Mouse (Mus musculus): ENCODE results near the gene Gm960. TPM values are rescaled to one million over a fixed set of nuclear protein-coding genes. Genes with fewer than 3 reads are reported as not detected.

The Gm960 gene
- not detected in 2 replicates for polyA plus RNA-seq (2012; ENCODE audit: insufficient read depth, insufficient read length, missing spikeins)

- H3K27ac ChIP-seq (ENCODE audit: insufficient read depth, low read depth, low read length) = no peak within 1 kb of the TSS
- H3K4me1 ChIP-seq (ENCODE audit: control insufficient read depth, insufficient read depth, low read length) = peaks cover 11% of the 10 kb centered on the region
- H3K4me3 ChIP-seq (ENCODE audit: insufficient read depth, low read length) = peak within 1 kb of the TSS; percentile 53
- TF ChIP-seq POLR2A (IDR thresholded peaks at IDR 0.05; ENCODE audit: borderline replicate concordance, low read depth, low read length) = no peak
- no peak for TF ChIP-seq CTCF (IDR thresholded peaks at IDR 0.05; ENCODE audit: low read depth, low read length)
Observed at GRCm38 (mm10) chr19:4698205-4698677, at the start of gene Gm960. Gm960 (minus strand) TSS chr19:4698668.

- TF ChIP-seq POLR2A (IDR thresholded peaks at IDR 0.05; ENCODE audit: borderline replicate concordance, low read depth, low read length) = no peak
- no peak for TF ChIP-seq CTCF (IDR thresholded peaks at IDR 0.05; ENCODE audit: low read depth, low read length)
- Histone ChIP-seq H3K27ac (ENCODE audit: insufficient read depth, low read depth, low read length) (no peak overlapping the region), H3K4me1 (ENCODE audit: control insufficient read depth, insufficient read depth, low read length) (no peaks in the 10 kb centered on the region), H3K4me3 (ENCODE audit: insufficient read depth, low read length) (no peak overlapping the region)
Observed at GRCm38 (mm10) chr19:4747631-4748312, 49.3 kb upstream of the Gm960 start.

- no peak overlapping the region for H3K27ac ChIP-seq (ENCODE audit: insufficient read depth, low read depth, low read length)
- H3K4me3 ChIP-seq (ENCODE audit: insufficient read depth, low read length) = no peak overlapping the region
- H3K4me1 ChIP-seq (ENCODE audit: control insufficient read depth, insufficient read depth, low read length) = peaks cover 5% of the 10 kb centered on the region
- TF ChIP-seq POLR2A (IDR thresholded peaks at IDR 0.05; ENCODE audit: borderline replicate concordance, low read depth, low read length) (no peak), CTCF (IDR thresholded peaks at IDR 0.05; ENCODE audit: low read depth, low read length) (no peak)
Observed at GRCm38 (mm10) chr19:4746611-4747010, 48.1 kb upstream of the Gm960 start.

- Histone ChIP-seq H3K27ac (ENCODE audit: insufficient read depth, low read depth, low read length) (no peak overlapping the region), H3K4me1 (ENCODE audit: control insufficient read depth, insufficient read depth, low read length) (peaks cover 10% of the 10 kb centered on the region), H3K4me3 (ENCODE audit: insufficient read depth, low read length) (no peak overlapping the region)
- TF ChIP-seq POLR2A (IDR thresholded peaks at IDR 0.05; ENCODE audit: borderline replicate concordance, low read depth, low read length) = no peak
- no peak for TF ChIP-seq CTCF (IDR thresholded peaks at IDR 0.05; ENCODE audit: low read depth, low read length)
Observed at GRCm38 (mm10) chr19:4745681-4746080, 47.2 kb upstream of the Gm960 start.

- Histone ChIP-seq H3K4me3 (ENCODE audit: insufficient read depth, low read length) (no peak overlapping the region), H3K4me1 (ENCODE audit: control insufficient read depth, insufficient read depth, low read length) (peaks cover 10% of the 10 kb centered on the region), H3K27ac (ENCODE audit: insufficient read depth, low read depth, low read length) (no peak overlapping the region)
- TF ChIP-seq POLR2A (IDR thresholded peaks at IDR 0.05; ENCODE audit: borderline replicate concordance, low read depth, low read length) (no peak), CTCF (IDR thresholded peaks at IDR 0.05; ENCODE audit: low read depth, low read length) (no peak)
Observed at GRCm38 (mm10) chr19:4745057-4745456, 46.6 kb upstream of the Gm960 start.

GRCm38 (mm10) chr19:4744026-4744425, 45.6 kb upstream of the Gm960 start:
- Histone ChIP-seq H3K27ac (ENCODE audit: insufficient read depth, low read depth, low read length) (no peak overlapping the region), H3K4me1 (ENCODE audit: control insufficient read depth, insufficient read depth, low read length) (peaks cover 10% of the 10 kb centered on the region), H3K4me3 (ENCODE audit: insufficient read depth, low read length) (no peak overlapping the region)
- TF ChIP-seq CTCF (IDR thresholded peaks at IDR 0.05; ENCODE audit: low read depth, low read length) = no peak
- no peak for TF ChIP-seq POLR2A (IDR thresholded peaks at IDR 0.05; ENCODE audit: borderline replicate concordance, low read depth, low read length)

- no peak overlapping the region for H3K4me3 ChIP-seq (ENCODE audit: insufficient read depth, low read length)
- no peak overlapping the region for H3K27ac ChIP-seq (ENCODE audit: insufficient read depth, low read depth, low read length)
- peaks cover 10% of the 10 kb centered on the region for H3K4me1 ChIP-seq (ENCODE audit: control insufficient read depth, insufficient read depth, low read length)
- TF ChIP-seq POLR2A (IDR thresholded peaks at IDR 0.05; ENCODE audit: borderline replicate concordance, low read depth, low read length) (no peak), CTCF (IDR thresholded peaks at IDR 0.05; ENCODE audit: low read depth, low read length) (peak; percentile 53; the same call in 1 of the 2 replicates)
Observed at GRCm38 (mm10) chr19:4743524-4743923, 45.1 kb upstream of the Gm960 start.

GRCm38 (mm10) chr19:4742229-4742628, 43.8 kb upstream of the Gm960 start:
- peaks cover 10% of the 10 kb centered on the region for H3K4me1 ChIP-seq (ENCODE audit: control insufficient read depth, insufficient read depth, low read length)
- TF ChIP-seq POLR2A (IDR thresholded peaks at IDR 0.05; ENCODE audit: borderline replicate concordance, low read depth, low read length) (no peak), CTCF (IDR thresholded peaks at IDR 0.05; ENCODE audit: low read depth, low read length) (no peak)
- H3K27ac ChIP-seq (ENCODE audit: insufficient read depth, low read depth, low read length) = no peak overlapping the region
- H3K4me3 ChIP-seq (ENCODE audit: insufficient read depth, low read length) = no peak overlapping the region

GRCm38 (mm10) chr19:4741482-4741881, 43.0 kb upstream of the Gm960 start:
- H3K4me1 ChIP-seq (ENCODE audit: control insufficient read depth, insufficient read depth, low read length) = peaks cover 10% of the 10 kb centered on the region
- no peak overlapping the region for H3K4me3 ChIP-seq (ENCODE audit: insufficient read depth, low read length)
- TF ChIP-seq POLR2A (IDR thresholded peaks at IDR 0.05; ENCODE audit: borderline replicate concordance, low read depth, low read length) (no peak), CTCF (IDR thresholded peaks at IDR 0.05; ENCODE audit: low read depth, low read length) (no peak)

GRCm38 (mm10) chr19:4739762-4740161, 41.3 kb upstream of the Gm960 start:
- H3K4me1 ChIP-seq (ENCODE audit: control insufficient read depth, insufficient read depth, low read length) = peaks cover 10% of the 10 kb centered on the region
- no peak overlapping the region for H3K4me3 ChIP-seq (ENCODE audit: insufficient read depth, low read length)
- no peak overlapping the region for H3K27ac ChIP-seq (ENCODE audit: insufficient read depth, low read depth, low read length)
- TF ChIP-seq CTCF (IDR thresholded peaks at IDR 0.05; ENCODE audit: low read depth, low read length) (no peak), POLR2A (IDR thresholded peaks at IDR 0.05; ENCODE audit: borderline replicate concordance, low read depth, low read length) (no peak)

More at GRCm38 (mm10) chr19:4741482-4741881, 43.0 kb upstream of the Gm960 start:
- H3K27ac ChIP-seq (ENCODE audit: insufficient read depth, low read depth, low read length) = no peak overlapping the region
